Mouse (Mus musculus) layer of hippocampus, adult 9-11 months (tissue): ENCODE measurements at regions not wholly inside any gene's neighbourhood (a gene's known extent, or its start where the extent isn't known, plus 50 kb on each side); places are given as distances from the start of the nearest gene placed in this dataset.
"Not testable (repeated sequence)": the region's sequence is repeated elsewhere in the genome, so short reads cannot be mapped to it uniquely, and the experiment has no call there.

Experiments
- DNase-seq: peaks from one replicate; pipeline ENCODE4 v3.0.0; 2022

DNA sequence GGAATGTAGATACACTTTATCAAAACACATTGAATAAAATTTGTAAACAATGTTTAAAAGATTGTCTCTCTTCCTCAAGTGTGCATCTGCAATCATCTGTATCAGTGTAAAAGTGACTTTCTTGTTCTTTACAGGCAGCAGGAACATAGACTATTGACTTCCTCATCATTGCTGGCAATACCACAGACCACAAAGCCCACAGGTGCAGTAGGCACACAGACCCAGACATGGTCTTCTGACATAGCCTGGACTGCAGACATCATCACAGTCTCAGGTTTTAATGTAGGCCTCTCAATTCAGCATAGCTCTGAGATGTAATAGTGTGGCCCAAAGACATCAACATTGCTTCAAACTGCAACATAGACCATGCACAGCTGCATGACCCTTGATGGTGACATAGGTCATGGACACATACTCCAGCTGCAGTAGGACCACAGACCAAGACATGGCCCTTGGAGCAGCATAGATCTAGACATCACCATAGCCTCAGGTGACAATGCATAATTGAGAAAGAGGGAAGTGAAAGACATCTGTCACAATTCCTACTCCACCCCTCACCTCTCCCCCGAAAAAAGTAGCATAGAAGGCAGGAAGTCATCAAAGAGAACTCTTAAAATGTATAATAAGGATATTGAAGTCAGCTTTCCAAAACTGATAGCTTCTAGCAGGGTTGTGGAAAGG is 74.1 kb upstream of the Speer2 start:
- no peak for DNase-seq

DNA sequence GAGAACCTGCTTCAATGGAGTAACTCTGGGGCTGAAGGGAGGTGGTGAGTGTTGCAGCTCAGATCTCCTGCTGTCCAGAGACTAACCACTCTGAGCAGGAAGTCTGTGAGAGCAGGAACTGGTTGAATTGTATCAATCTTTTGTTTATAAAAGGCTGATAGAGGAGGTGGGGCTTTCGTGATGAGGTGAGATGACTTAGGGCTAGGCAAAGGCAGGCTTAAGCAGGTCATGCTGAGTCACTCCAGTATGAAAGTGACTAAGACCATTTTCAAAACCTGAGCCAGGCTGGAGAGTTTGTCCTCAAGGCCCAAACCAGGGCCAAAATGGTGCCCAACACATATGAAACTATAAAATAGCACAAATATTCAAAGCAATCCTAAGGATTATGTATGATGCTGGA is 80.1 kb upstream of the Speer2 start:
- DNase-seq, result no peak

DNA sequence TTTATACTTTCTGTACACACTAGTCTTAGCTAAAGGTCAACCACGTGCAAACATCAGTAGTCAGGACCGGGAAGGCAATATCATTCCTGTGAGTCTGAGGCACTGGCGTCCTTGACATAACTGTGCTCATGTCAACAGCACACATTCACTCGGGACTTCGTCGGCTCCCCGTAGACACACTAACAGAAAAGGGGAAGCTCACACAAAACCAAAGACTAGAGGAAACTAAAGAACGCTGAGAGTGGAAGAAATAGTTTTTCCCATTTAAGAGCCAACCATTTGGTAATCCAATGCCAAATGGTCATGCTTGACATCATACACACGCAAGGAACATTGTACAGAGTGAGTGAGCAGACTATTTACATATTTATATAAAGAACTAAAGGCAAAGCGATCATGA is 85.2 kb upstream of the Speer2 start:
- DNase-seq, result no peak

DNA sequence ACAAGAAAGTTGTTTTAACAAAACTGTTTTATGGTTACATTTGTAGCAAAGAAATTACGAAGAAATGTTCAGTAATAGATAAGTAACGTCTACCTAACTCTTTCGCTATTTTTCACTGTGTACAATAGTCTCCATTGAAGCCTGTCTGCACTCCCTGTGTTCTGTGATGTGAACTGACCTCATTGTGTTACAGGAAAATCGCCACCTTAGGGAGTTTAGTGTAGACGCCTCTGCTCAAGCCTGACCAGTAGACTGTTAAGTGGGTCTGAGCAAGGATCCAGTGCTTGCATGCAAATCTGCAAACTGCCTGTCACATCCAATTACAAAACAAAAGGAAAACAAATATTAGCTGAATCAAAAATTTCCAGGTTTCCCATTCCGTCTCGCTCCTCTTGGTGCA is 85.8 kb upstream of the Speer2 start:
- DNase-seq, result no peak

DNA sequence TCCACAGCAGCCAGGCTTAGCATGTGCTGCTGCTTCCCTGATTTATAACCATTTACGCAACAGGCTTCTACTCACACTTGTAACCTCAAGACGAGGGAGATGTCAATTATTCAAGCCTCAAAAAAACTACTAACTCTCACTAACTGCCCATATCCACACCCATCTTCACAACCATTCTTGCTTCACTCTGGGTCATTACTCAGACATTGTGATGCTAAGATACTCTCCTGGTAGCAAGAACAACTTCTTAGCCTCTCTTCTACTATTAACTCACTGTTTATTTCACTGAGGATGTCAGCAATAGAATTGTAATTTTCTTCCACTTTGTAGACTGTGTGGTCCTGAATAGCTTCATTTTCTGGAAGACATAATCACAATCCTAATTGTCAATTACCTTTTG is 88.0 kb upstream of the Speer2 start:
- DNase-seq, result no peak

DNA sequence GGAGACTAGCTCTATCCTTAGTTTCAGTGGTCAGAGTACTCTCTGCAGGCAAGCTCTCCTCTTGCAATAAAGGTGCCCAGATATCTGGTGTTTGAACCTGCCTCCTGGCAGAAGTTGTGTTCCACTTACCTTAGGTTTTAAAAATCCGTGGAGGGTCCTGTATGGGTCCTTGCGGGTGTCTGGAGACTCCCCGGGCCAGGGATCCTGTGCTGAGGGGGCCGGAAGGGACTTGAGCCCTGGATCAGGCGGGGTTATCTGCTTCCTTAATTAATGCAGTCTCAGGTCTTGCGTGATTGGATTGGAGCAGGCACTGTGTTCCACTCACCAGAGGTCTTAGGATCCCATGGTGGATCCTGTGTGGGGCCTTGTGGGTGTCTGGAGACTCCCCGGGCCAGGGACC is 103.0 kb upstream of the Speer2 start:
- DNase-seq, result not testable (repeated sequence)

DNA sequence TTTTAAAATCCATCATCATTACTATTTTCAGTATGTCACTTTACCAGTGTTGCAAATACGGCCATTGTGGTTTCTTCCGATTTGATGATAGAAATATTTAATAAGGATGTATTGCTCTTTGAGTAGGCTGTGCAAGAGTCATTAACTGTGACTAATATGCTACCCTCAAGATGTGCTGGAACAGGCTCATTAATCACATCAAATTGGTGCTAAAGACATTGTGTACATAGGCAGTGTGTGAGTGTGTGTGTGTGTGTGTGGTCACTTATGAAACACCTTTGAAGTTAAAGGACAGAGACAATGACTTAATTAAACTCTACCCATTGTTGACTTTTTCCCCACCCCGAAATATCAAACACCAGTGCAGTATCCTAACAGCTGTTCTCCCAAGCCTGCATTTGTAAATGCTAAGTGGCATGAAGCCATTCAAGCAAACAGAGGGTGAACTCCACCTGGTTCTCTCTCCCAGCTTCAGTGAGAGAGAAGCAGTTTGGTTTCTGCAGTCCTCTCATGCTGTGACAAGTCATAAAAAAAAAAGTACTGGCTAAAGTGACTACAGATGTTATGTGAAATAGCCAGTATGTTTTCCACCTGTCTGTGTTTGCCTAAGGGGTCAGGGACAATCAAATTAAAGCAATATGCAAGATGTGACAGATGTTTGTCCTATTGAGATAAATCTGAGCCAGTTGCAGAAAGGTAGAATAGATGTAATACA is 116.4 kb upstream of the Speer2 start:
- DNase-seq, result no peak

DNA sequence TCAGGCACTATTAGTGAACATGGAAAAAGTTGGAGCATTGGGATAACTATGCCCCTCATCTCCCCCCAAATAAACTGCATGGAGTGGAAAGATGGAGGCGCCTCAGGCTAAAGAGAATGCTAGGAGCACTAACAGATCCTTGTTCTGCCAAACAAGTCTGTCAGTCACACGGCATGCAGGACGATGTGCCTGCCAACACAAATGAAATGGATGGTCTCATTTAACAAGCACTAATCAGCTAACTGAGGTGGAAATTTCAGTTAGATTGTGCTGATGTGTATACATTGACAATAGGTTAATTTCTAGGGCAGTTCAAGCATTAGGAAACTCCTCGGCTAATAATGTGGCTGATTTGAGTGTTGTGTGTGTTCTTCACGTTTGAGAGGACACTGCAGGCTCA is 120.8 kb upstream of the Speer2 start:
- no peak for DNase-seq

DNA sequence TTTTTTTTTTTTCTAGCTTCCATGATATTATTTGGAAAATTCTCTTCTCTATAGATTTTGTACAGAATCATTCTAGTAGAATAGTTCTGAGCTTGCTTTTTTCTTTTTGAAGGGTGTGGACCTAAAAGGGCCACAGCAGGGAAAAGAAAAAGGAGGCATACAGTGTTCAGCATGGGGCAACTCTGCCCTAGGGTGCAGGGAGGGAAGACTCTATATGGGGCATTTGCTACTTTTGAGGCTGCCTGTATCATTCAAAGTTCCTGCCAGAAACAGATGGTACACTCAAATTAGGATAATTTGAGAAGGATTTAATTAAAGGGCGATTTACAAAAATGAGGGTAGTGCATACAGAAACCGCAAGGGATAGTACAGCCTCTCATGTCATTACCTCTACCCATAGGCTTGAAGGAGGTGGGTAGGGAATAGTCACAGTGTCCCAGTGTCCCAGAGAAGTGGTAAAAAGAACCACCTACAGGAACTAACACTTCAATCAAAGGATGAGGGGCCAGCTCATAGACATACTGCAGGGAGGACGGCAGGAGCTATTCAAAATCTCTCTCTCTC is 128.4 kb upstream of the Speer2 start:
- no peak for DNase-seq

DNA sequence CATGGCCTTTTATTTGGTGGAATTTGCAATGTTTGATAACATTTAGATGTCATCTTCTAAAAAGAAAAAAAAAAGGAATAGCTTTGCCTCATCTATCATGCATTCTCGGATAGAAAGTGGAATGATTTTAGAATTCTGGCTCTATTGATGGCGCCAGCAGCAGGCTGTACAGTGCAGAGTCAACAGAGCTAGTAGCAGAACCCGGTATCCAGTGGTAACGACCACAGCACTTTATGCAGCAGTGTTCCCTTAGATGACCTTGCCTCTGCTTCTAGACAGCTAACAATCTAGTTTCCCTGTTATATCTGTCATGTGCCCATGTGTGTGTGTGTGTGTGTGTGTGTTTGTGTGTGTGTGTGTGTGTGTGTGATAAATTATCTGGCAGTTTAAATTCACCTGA is 129.2 kb upstream of the Speer2 start:
- no peak for DNase-seq

DNA sequence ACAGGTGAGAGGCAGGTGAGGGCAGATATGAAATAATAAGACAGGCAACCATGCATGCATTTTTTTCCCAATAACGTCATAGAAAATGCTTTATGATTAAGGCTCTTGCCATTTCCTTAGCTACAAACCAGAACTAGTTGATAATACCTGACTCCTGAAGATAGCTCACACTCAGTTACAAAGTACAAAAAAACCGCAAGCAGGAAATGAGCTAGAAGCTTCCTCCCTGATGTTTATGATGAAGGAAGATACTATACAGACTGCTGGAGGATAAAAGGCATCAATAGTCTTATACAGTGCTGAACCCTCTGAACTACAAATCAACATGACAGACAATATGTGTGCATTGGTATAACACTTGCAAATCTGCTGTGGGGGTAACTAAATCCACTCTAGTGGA is 143.3 kb upstream of the Speer2 start:
- DNase-seq, result no peak

DNA sequence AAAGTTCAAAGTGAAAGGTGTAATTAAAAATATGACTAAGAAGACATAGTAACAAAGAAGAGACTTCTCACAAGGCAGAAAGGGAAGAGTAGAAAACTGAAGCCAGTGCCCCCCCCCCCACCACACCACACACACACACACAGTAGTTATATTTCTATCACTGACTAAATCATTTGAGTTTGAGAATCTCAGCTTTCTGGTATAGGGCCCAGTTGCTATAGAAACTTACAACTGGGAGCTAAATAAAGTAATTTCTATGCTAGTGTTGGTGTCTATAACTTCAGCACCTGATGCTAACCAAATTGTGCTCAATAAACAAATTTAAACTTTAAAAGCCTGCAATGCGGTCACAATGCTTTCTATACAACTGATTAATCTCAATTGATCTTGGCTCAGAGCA is 153.4 kb upstream of the Speer2 start:
- DNase-seq, result no peak

DNA sequence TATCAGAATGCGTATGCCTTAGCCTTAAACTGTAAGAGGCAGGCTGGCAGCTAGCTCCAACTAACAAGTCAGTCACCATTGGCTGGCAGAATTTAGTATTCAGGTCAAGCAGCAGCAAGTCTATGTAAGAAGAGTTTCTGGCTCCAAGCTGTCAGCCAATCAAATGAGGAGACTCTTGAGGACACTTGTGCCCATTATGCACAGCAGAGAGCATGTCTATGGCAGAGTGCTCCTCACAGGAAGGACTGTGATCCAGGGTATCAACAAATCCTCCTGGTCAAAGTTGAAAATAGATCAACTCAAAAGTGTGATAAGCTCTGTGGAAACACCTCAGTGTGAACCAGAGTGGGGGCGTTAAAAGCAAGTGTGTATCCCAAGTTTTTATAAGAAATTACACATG is 156.0 kb upstream of the Speer2 start:
- DNase-seq, result no peak

DNA sequence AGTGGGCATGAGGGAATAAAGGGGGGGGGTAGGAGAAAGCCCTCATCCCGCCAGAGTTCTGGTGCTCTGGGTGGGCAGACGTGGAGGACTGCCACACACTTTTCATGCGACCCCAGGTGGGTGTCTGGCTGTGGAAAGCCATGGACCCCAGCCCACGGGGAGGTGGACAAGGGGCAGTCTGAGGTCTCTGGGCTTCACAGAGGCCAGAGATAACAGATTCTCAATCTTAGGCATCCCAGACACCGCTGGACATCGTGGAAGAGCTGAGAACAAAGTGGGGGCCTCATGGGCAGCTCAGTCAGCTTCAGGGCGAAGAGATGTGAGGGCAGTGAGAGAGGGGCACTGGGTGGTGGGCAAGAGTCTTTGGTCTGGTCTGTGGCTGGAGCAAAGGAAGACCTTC is 157.9 kb upstream of the Speer2 start:
- no peak for DNase-seq

DNA sequence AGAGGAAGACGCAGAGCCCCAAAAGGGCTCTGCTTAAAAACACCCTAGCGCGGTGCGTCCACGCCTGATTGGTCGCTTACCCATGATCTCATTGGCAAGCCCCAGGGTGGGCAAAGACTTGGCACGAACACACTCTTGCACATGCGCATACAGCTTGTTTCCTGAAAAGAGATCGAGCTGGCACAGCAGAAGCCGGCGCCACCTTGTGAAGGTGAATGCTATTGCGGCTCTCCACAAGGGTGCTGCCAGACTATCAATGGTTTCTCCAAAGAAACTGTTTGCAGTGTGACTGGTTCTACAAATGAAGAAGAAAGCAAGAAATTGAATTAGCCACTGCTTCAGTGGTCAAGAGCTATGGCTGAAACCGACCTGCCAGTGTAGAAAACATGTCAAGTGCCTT is 165.1 kb upstream of the Speer2 start:
- no peak for DNase-seq

DNA sequence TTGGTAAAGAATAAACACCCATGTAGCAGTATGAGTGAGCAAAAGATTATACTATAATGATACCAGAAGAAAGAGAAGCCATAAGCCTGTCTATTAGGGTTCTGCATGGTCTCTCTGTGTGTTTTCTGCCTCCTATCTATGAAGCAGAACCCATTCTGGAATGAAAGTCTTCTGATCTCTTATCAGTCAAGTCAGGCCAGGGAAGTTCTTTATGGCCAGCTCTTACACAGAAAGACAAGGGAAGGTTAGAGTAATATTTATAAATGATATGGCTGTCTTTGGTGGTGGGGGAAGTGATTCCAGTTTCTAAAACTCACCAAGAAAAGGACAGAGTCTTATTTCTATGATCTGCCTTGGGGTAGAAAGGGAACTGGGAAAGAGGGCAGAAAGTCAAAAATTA is 182.0 kb upstream of the Speer2 start:
- DNase-seq, result no peak

DNA sequence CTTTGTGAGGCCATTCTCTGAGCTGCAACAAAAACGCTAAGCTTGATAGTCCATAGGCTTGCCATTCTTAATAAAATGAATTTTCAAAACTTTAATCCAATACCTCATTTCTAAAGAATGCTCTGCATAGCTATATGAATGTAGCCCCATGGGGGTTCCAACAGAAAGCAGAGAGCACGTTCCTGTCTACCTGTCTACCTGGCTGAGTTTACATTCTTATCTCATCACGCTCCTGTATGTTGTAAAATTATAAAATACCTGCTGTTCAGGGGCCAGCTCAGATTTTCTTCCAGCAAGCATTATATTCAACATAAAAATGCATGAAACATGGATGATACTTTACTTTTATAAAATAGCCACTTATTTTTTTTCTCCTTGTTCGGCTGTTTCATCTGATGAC is 182.5 kb upstream of the Speer2 start:
- DNase-seq, result no peak

DNA sequence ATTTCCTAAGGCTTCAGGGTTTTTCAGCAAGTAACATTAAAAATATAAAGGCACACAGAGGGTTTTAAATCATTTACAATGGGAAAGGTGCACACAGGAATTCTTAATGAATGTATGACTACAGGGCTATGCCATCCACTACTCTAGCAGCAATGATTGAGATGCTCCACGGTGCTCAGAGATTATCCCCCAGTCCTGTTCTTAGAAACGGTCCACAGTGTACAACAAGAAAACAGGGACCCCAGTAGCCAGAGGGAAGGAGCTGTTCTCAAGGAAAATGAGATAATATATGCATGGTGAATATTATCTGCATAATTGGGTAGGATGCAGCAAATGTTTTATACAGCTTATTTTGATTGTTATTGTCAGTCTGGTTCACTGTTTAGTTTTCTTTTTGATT is 186.3 kb upstream of the Speer2 start:
- no peak for DNase-seq

DNA sequence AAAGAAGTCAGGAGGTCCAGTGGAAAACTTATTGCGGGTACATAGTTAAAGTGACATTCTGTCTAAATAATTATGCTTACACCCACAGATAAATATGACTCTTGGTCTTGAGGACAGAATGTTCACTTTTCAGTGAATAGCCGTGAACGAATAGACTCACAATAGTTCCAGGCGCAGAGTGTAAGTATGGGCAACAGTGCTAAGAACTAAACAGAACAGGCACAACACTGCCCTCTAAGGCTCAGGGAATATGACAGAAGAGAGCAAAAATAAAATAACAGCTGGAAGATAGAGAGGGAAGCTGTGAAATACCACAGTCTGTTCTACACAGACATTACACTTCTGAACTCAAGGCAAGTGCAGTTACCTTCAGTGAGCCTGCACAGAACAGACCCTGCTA is 207.9 kb upstream of the Speer2 start:
- no peak for DNase-seq

DNA sequence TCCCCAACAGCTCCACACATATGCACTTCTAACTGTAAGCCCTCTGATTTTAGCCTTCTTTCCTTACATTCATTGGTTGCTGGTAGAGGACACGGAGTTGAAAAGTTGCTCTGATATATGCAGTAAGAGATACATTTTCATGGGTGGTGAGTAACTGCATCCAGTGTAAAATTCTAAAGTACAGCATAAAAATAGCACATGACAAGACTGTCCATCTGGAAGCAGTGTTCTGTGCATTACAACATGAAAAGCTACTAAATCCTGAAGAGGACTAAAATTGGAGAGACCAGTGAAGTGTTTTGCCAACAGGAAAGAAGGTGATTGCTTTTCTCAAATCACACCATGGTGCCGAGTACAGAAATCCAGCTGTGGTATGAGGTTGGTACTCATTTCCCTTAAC is 210.2 kb upstream of the Speer2 start:
- DNase-seq, result no peak

DNA sequence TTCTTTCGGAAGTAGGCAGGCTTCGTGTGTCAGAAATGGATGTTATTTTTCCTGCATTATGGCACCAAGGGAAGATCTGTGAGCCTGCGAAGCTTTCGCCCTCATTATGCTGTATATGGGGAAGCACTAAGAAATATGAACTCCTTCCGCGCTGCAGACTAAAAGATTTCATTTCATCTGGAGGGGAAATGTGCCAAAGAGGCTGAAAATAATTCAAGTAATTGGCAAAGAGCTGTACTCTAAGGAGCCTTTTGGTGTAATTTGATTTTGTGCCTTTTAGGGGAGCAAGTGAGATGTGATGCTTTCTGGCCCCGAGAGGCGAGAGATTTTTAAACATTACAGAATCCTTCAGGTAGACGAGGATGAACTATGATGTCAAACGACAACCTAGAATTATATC is 216.0 kb upstream of the Speer2 start:
- no peak for DNase-seq

DNA sequence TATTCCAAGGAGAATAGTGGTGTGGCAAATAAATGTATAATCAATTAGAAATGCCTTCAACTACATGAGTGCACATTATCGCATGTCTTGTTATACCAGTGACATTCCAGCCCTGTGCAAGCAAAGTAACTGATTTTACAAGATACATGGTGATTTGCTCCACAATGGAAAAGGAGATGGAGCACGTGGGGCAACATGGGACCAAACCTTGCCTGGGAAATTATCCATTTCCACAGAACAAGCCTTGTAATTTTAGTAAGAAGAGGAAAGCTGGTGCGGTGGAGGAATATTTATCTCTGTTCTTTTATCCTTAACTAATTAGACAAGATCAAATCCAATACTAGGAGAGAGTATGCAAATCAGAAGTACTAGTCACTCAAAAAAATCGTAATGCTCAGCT is 222.5 kb upstream of the Gbe1 start:
- DNase-seq, result no peak

DNA sequence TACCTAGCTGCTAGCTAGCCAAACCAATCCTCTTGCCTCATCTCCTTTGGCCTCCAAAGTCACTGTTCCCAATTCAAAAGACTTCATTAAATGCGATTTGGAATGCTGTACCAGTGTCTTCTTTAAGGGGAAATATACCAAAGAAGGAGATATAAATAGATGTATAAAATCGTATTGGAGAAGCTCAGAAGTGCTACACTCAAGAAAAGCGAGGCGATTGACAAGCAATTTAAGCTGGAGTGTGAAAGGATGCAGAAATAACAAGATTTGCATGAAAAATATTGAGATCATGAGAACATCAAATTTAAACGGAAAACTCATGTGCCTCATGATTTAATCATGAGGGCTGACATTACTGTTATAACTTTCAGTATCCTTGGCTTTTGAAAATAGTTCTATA is 221.8 kb upstream of the Gbe1 start:
- DNase-seq, result no peak

DNA sequence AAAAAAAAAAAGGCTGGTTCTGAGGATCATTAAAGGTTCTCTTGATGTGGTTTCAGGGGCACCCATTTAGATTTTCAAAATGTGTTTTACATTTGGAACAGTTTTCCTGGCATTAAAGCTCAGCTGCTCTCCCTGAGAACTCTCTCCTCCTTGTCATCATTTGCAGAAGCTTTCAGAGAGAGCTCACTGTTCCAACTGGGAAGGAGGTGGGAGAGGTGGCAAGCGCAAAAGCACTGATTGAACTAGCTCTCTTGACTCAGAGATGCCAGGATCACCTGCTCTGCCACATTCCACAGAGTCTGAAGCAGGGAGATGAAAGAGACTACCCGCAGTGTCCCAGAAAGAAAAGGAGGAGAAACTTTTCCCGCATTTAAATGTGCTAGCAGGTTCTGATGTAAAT is 220.5 kb upstream of the Gbe1 start:
- no peak for DNase-seq

DNA sequence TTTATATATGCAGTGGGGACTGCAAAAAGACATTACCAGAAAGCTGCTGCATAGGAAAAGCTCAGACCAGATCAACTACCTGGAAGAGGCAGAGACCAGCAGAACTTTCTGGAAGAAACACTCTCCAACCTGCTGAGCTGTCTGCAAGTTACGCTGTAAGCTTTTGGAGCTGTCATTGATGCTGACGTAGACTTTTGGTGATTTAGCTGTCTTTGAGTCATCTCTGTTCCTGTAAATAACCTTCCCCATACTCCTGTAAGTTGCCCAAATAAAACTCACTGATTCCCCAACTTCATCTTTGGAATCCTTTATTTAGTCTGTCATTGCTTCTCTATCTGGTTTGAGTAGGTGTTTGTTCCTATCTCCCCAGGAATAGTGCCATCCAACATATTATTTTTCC is 218.5 kb upstream of the Gbe1 start:
- no peak for DNase-seq
